Mouse (Mus musculus) bone marrow, adult 2 months (tissue): ENCODE data around the gene Ndufa7. TPM values are rescaled to one million over a fixed set of nuclear protein-coding genes. Genes with fewer than 3 reads are reported as not detected.

ENCODE experiments used
- H3K27ac ChIP-seq: fragments of 200-500 bp; 2 replicates; pipeline ENCODE4 v1.5.1; 2012; ENCODE audit warnings: low read depth, mild to moderate bottlenecking, control low read depth, inconsistent platforms, low read length; ENCODE audit not compliant: control insufficient read depth, poor library complexity, insufficient read depth
- H3K4me1 ChIP-seq: fragments of 200-500 bp; 2 replicates; pipeline ENCODE4 v1.6.1; 2011; ENCODE audit warnings: low read length; ENCODE audit not compliant: control insufficient read depth, insufficient read depth
- H3K4me3 ChIP-seq: fragments of 200-500 bp; replicated peaks from 2 replicates; pipeline ENCODE3; 2011; ENCODE audit warnings: mild to moderate bottlenecking, low read depth, low read length, control low read depth; ENCODE audit not compliant: control insufficient read depth
- CTCF ChIP-seq: fragments of 200-500 bp; IDR thresholded peaks from 2 replicates; pipeline ENCODE4 v1.5.1; 2011; ENCODE audit warnings: low read length, control low read depth; ENCODE audit not compliant: control insufficient read depth, insufficient read depth
- POLR2A ChIP-seq: fragments of 200-500 bp; IDR thresholded peaks from 2 replicates; pipeline ENCODE4 v1.6.1; 2011; ENCODE audit warnings: low read depth, mild to moderate bottlenecking, control low read depth, low read length, borderline replicate concordance; ENCODE audit not compliant: control insufficient read depth
- WGBS: fragments of 180-500 bp; shearing (Covaris S2); methylation state at CpG from one replicate; pipeline ENCODE4 v1.1.7; 2018; 5-methylcytosine and 5-hydroxymethylcytosine counted together
- polyA plus RNA-seq: library from polyadenylated mRNA; stranded (reverse); fragments of >200 nt; gene quantifications from 2 replicates; pipeline ENCODE4 v1.2.4, GENCODE M21; 2011; ENCODE audit warnings: low replicate concordance; ENCODE audit not compliant: missing spikeins, insufficient read depth, insufficient read length

Ndufa7 gene
- polyA plus RNA-seq, 1 experiment, result 157 TPM

DNA sequence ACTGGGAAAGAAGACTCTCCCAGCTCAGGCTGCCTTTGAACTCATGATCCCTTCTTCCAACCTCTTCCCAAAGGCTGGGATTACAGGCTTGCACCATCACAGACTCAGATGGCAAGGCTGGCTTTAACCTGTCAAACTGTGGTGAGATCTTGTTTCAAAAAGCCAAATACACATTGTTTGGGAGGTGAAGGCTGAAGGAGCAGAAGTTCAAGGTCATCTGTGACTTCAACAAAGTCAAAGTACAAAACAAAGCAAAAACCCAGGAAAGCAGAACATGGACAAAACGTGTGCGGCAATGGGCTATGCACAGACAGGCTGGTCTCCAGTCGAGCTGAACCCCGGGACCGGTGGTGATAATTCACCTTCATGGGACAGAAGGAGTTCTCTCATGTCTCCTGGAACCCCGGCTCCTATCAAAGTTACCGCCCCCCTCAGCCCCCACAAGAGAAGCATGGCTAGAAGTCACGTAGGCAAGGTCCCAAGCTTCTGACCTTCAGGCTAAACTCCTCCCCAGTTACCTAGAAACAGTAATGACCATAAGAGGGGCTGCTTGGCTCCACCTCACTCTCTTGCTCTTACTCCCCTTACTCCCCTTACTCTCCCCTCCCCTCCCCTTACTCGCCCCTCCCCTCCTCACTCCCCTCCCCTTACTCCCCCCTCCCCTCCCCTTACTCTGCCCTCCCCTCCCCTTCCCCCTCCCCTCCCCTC lies 17.0 kb upstream of the Ndufa7 start:
- no peak overlapping the region for H3K4me3 ChIP-seq
- WGBS, result 72% methylated on average over 8 of the region's 9 CpGs
- H3K27ac ChIP-seq, result no peak overlapping the region
- no peaks in the 10 kb centered on the region; the same call in 1 of the 2 replicates for H3K4me1 ChIP-seq
- TF ChIP-seq CTCF, result no peak
- TF ChIP-seq POLR2A, result no peak

GRCm38 (mm10) chr17:33808192-33808591 lies 16.2 kb upstream of the Ndufa7 start:
- H3K27ac ChIP-seq, result no peak overlapping the region
- H3K4me1 ChIP-seq, result no peaks in the 10 kb centered on the region; the same call in 1 of the 2 replicates
- WGBS, result 4% methylated on average over 10 of the region's 10 CpGs
- H3K4me3 ChIP-seq, result no peak overlapping the region
- TF ChIP-seq CTCF (no peak), POLR2A (no peak)

GRCm38 (mm10) chr17:33810334-33811141 lies 13.8 kb upstream of the Ndufa7 start, which contains the start of gene Kank3:
TSS of gene Kank3 (plus strand) at chr17:33810519.
- Histone ChIP-seq H3K27ac (no peak within 1 kb of the TSS), H3K4me1 (no peaks in the 10 kb centered on the region; the same call in 1 of the 2 replicates), H3K4me3 (peak within 1 kb of the TSS; percentile 48)
- TF ChIP-seq POLR2A, result no peak
- no peak for TF ChIP-seq CTCF
- WGBS, result under 1% methylated on average over 36 of the region's 36 CpGs

GRCm38 (mm10) chr17:33811142-33811516 lies 13.2 kb upstream of the Ndufa7 start:
- no peak overlapping the region for H3K4me3 ChIP-seq
- H3K27ac ChIP-seq, result no peak overlapping the region
- no peaks in the 10 kb centered on the region; the same call in 1 of the 2 replicates for H3K4me1 ChIP-seq
- TF ChIP-seq POLR2A, result no peak
- no peak for TF ChIP-seq CTCF
- 30% methylated on average over 7 of the region's 7 CpGs for WGBS

- WGBS, result 44% methylated on average over 3 of the region's 3 CpGs
- H3K27ac ChIP-seq, result no peak overlapping the region
- no peak for TF ChIP-seq POLR2A
- no peak for TF ChIP-seq CTCF
Observed at GRCm38 (mm10) chr17:33812475-33812874, 11.9 kb upstream of the Ndufa7 start.

GRCm38 (mm10) chr17:33812990-33813389 lies 11.4 kb upstream of the Ndufa7 start:
- TF ChIP-seq CTCF, result no peak
- TF ChIP-seq POLR2A, result no peak
- 48% methylated on average over 4 of the region's 4 CpGs for WGBS
- Histone ChIP-seq H3K4me3 (no peak overlapping the region), H3K27ac (no peak overlapping the region), H3K4me1 (peaks cover 2% of the 10 kb centered on the region)

More at GRCm38 (mm10) chr17:33812475-33812874, 11.9 kb upstream of the Ndufa7 start:
- Histone ChIP-seq H3K4me3 (no peak overlapping the region), H3K4me1 (peaks cover 1% of the 10 kb centered on the region; the same call in 1 of the 2 replicates)

GRCm38 (mm10) chr17:33815399-33815798 lies 9.0 kb upstream of the Ndufa7 start:
- no peak for TF ChIP-seq CTCF
- no peak for TF ChIP-seq POLR2A
- Histone ChIP-seq H3K4me1 (peaks cover 6% of the 10 kb centered on the region), H3K27ac (no peak overlapping the region), H3K4me3 (no peak overlapping the region)
- WGBS, result 77% methylated on average over 6 of the region's 6 CpGs

DNA sequence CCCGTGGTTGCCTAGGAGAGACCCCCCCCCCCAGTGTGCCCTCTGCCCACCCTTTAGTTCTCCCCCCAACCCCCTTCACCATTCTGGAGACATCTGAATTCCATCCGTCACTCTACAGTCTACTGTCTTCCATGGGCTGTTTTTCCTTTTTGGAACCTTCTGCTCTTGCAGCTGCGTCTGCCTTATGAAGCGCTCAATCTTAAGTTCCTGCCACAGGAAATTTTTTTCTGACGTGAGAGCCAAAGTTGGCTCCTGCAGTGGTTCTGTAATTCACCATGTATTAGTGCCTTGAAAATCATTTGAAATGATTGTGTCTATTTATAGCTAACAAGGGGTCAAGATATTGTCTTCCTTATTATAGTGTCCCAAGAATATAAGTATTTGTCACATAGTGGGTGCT lies 7.8 kb upstream of the Ndufa7 start:
- Histone ChIP-seq H3K27ac (no peak overlapping the region; the same call in 1 of the 2 replicates), H3K4me1 (peaks cover 6% of the 10 kb centered on the region), H3K4me3 (peak overlapping the region; percentile 86)
- no peak for TF ChIP-seq CTCF
- TF ChIP-seq POLR2A, result no peak
- 43% methylated on average over 5 of the region's 5 CpGs for WGBS
